Mouse (Mus musculus) cerebellum, adult 11-12 months (tissue): ENCODE data around the gene Prss35.

Experiments
- DNase-seq: peaks from one replicate; pipeline ENCODE4 v3.0.0; 2022

Gene Prss35

GRCm38 (mm10) chr9:86734795-86735194, 8.7 kb upstream of the Prss35 start:
- DNase-seq = no peak

- DNase-seq = no peak
Observed at GRCm38 (mm10) chr9:86736991-86737390, 6.5 kb upstream of the Prss35 start.

GRCm38 (mm10) chr9:86738067-86738466, 5.4 kb upstream of the Prss35 start:
- DNase-seq = no peak

GRCm38 (mm10) chr9:86738801-86739200, 4.6 kb upstream of the Prss35 start:
- DNase-seq = no peak

GRCm38 (mm10) chr9:86739971-86740370, 3.5 kb upstream of the Prss35 start:
- no peak for DNase-seq

- DNase-seq = no peak
Observed at GRCm38 (mm10) chr9:86744041-86744440, 592 bp downstream of the Prss35 start.

GRCm38 (mm10) chr9:86745926-86746581, 2.6 kb downstream of the Prss35 start:
- peak; percentile 49 for DNase-seq

- DNase-seq = no peak
Observed at GRCm38 (mm10) chr9:86762477-86763376, 19.3 kb downstream of the Prss35 start.

GRCm38 (mm10) chr9:86764002-86764401, 20.6 kb downstream of the Prss35 start:
- no peak for DNase-seq

GRCm38 (mm10) chr9:86766991-86767390, 23.5 kb downstream of the Prss35 start:
- DNase-seq = no peak

- DNase-seq = no peak
Observed at GRCm38 (mm10) chr9:86772897-86773296, 29.4 kb downstream of the Prss35 start.

GRCm38 (mm10) chr9:86773996-86774395, 30.5 kb downstream of the Prss35 start:
- no peak for DNase-seq

- DNase-seq = no peak
Observed at GRCm38 (mm10) chr9:86775374-86775773, 31.9 kb downstream of the Prss35 start.

GRCm38 (mm10) chr9:86777309-86777708, 33.9 kb downstream of the Prss35 start:
- DNase-seq = no peak

GRCm38 (mm10) chr9:86778212-86778611, 34.8 kb downstream of the Prss35 start:
- no peak for DNase-seq

GRCm38 (mm10) chr9:86781426-86781825, 38.0 kb downstream of the Prss35 start:
- DNase-seq = no peak

- DNase-seq = no peak
Observed at GRCm38 (mm10) chr9:86782836-86783235, 39.4 kb downstream of the Prss35 start.

- no peak for DNase-seq
Observed at GRCm38 (mm10) chr9:86789186-86789585, 45.7 kb downstream of the Prss35 start.

GRCm38 (mm10) chr9:86791927-86792326, 48.5 kb downstream of the Prss35 start:
- DNase-seq = no peak

- no peak for DNase-seq
Observed at GRCm38 (mm10) chr9:86795236-86795635, 51.8 kb downstream of the Prss35 start.

- DNase-seq = no peak
Observed at GRCm38 (mm10) chr9:86797553-86797952, 54.1 kb downstream of the Prss35 start.

- DNase-seq = peak; percentile 63
Observed at GRCm38 (mm10) chr9:86798129-86798528, 54.7 kb downstream of the Prss35 start.

GRCm38 (mm10) chr9:86798686-86799085, 55.2 kb downstream of the Prss35 start:
- peak; percentile 46 for DNase-seq

- no peak for DNase-seq
Observed at GRCm38 (mm10) chr9:86799099-86799498, 55.6 kb downstream of the Prss35 start.
